Mouse (Mus musculus) cortical plate, adult 2 months (tissue): ENCODE results near the gene Unk.
A peak's percentile ranks its signal among the peaks of the same experiment; 100 is the strongest.

Experiments used
- CTCF ChIP-seq: fragments of 200-500 bp; IDR thresholded peaks from 2 replicates; pipeline ENCODE4 v1.5.1; 2011; ENCODE audit warnings: mild to moderate bottlenecking, control low read depth, low read length; ENCODE audit not compliant: insufficient read depth; ENCODE audit errors: extremely low read depth
- POLR2A ChIP-seq: fragments of 200-500 bp; IDR thresholded peaks from 2 replicates; pipeline ENCODE4 v1.6.1; 2011; ENCODE audit warnings: mild to moderate bottlenecking, low read length, control low read depth; ENCODE audit not compliant: insufficient read depth; ENCODE audit errors: extremely low read depth

DNA sequence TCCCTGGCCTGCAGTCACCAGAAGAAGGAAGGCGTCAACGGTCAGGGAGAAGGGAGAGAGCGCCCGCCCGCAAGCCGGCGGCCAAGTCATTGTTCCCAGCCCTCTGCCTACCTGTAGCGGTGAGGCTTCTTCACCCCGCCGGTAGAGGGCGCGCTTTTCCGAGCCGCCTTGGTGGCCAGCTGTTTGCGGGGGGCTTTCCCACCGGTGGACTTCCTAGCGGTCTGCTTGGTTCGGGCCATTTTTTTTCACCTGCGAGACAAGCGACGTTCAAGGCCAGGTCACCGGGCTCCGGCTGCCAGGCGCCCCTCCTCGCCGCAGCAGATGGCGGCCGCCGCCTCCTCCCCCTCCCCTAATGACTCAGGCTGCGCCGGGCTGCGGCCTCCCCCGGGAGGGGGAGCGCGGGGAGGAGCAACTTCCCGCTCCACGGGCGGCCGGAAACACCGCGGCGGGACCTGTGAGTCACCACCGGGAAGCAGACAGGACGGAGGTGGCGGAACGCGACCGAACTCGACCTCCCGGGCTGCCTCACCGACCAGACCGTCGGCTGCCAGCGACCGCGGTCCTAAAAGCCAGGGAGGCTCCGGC, 6.3 kb upstream of the Unk start:
- TF ChIP-seq CTCF (peak; percentile 45), POLR2A (no peak)
